14 mouse cellular contexts compared by ENCODE assay signal in the genomic region with DNA sequence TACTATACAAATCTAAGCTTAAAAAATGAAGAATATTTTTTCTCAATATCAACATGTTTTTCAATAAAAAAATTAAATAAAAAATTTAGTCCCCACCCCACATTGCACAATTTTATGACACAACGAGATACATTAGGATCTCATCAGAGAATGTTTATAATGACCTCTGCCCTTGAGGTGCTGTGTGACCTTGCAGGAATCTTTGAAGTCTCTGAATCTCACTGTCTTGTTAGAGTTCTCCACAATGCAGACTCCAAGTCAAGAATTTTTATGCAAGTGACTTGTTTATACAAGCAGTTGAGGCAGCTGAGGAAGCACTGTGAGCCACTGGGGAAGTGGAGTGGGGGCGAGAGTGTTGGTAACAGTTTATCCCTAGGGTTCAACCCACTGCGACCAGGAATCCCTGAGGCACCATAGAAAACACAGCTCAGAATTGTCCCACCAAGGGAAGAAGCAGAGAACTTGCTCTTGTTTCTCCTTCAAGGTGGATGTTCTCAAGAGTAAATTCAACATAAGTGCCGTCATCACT.
"Had no signal": no experiment of that assay in that cellular context is flagged by ENCODE, and none has a peak within 500 bp of the region (broad histone marks: within the 10 kb centered on the region; RNA-seq: fewer than 3 reads in every experiment).

No protein-coding gene starts in this region.

- H3K4me1 ChIP-seq: megakaryocyte, embryonic 14.5 days had no signal

- H3K27me3 ChIP-seq: intestine, embryonic 15.5 days; limb, embryonic 13.5 days; megakaryocyte, embryonic 14.5 days had no signal

- H3K27ac ChIP-seq: intestine, embryonic 15.5 days; layer of hippocampus, adult 2 months; limb, embryonic 13.5 days; liver, embryonic 14.5 days; macrophage had no signal

- ATAC-seq: intestine, embryonic 15.5 days; midbrain, embryonic 16.5 days had no signal

- H3K9me3 ChIP-seq: intestine, embryonic 15.5 days had no signal

- H3K36me3 ChIP-seq: intestine, embryonic 15.5 days; limb, embryonic 13.5 days had no signal

- DNase-seq: kidney, adult 18-20 months; kidney, postnatal 10 days; kidney, postnatal 4 days; left cerebral cortex, postnatal 4 days; right cerebral cortex, adult 18-20 months; right cerebral cortex, postnatal 25 days had no signal

- H3K4me3 ChIP-seq: intestine, embryonic 15.5 days; layer of hippocampus, adult 2 months; limb, embryonic 13.5 days; megakaryocyte, embryonic 14.5 days had no signal

- H3K4me2 ChIP-seq: intestine, embryonic 15.5 days; limb, embryonic 13.5 days; midbrain, embryonic 11.5 days had no signal

- H3K9ac ChIP-seq: intestine, embryonic 15.5 days; limb, embryonic 13.5 days; liver, embryonic 14.5 days had no signal
